In genomic region chr1:163992371-163992770, GRCm38 (mm10) we compare ENCODE assay signal across 29 mouse cellular contexts. TPM values are rescaled to one million over a fixed set of nuclear protein-coding genes. Genes with fewer than 3 reads are reported as not detected.
DNase-seq lines count a peak whose midpoint lies in the region; ATAC-seq and TF ChIP-seq lines count a peak whose summit lies in the region.
"Had no signal": no experiment of that assay in that cellular context is flagged by ENCODE, and none has a peak within 500 bp of the region (broad histone marks: within the 10 kb centered on the region; RNA-seq: fewer than 3 reads in every experiment).

No protein-coding gene starts in this region.

- no peak overlapping the region for H3K4me2 ChIP-seq in kidney, postnatal 0 days (ENCODE audit: low read length)
- no peak overlapping the region for H3K4me2 ChIP-seq in stomach, embryonic 16.5 days (ENCODE audit: low read depth, low read length)
- H3K4me2 ChIP-seq in stomach, postnatal 0 days (replicated peaks; ENCODE audit: low read depth), result no peak overlapping the region
- H3K4me2 ChIP-seq: embryonic facial prominence, embryonic 12.5 days; embryonic facial prominence, embryonic 15.5 days; heart, embryonic 13.5 days; hindbrain, embryonic 12.5 days; hindbrain, embryonic 15.5 days had no signal

- DNase-seq in kidney, postnatal 0 days (ENCODE audit: low spot score), result peak; percentile 8
- DNase-seq in kidney, adult 2 months, result no peak
- no peak for DNase-seq in stomach, postnatal 0 days (ENCODE audit: low spot score)
- DNase-seq in ES-E14 (ENCODE audit: low read depth, low spot score) (no peak), MEL-GATA-1-ER (ENCODE audit: extremely low read depth, low read depth) (peak; percentile 38)
- DNase-seq in limb, embryonic 10.5 days (ENCODE audit: low spot score), result no peak
- DNase-seq: adrenal gland, adult 8-10 months; adrenal gland, postnatal 25 days; cerebellum, adult 18-20 months; cerebellum, adult 9-11 months; cerebellum, postnatal 25 days; forebrain, postnatal 0 days; gastrocnemius, adult 2 months; gastrocnemius, postnatal 14 days; heart, adult 2 months had no signal

- TF ChIP-seq EP300 in stomach, postnatal 0 days (optimal IDR thresholded peaks at IDR 0.05), result no peak

- 45% methylated on average over 4 of the region's 4 CpGs for WGBS in kidney, postnatal 0 days
- 51% methylated on average over 4 of the region's 4 CpGs for WGBS in kidney, adult 2 months
- 76% methylated on average over 4 of the region's 4 CpGs for WGBS in stomach, embryonic 16.5 days
- 80% methylated on average over 4 of the region's 4 CpGs for WGBS in stomach, postnatal 0 days
- WGBS in limb, embryonic 10.5 days, result 91% methylated on average over 4 of the region's 4 CpGs

- H3K4me3 ChIP-seq in kidney, postnatal 0 days (replicated peaks; ENCODE audit: low read depth, low read length), result no peak overlapping the region
- no peak overlapping the region for H3K4me3 ChIP-seq in kidney, adult 2 months (ENCODE audit: insufficient read depth, low read depth, low read length)
- H3K4me3 ChIP-seq in stomach, embryonic 16.5 days (replicated peaks; ENCODE audit: low read length), result no peak overlapping the region
- no peak overlapping the region for H3K4me3 ChIP-seq in stomach, postnatal 0 days (ENCODE audit: low read depth, low read length)
- H3K4me3 ChIP-seq in ES-E14 (ENCODE audit: insufficient read depth in 1 of 2, low read depth in 1 of 2, low read length in 2 of 2, poor library complexity in 1 of 2, severe bottlenecking in 1 of 2), result no peak overlapping the region
- no peak overlapping the region for H3K4me3 ChIP-seq in limb, embryonic 10.5 days
- H3K4me3 ChIP-seq: embryonic facial prominence, embryonic 12.5 days; embryonic facial prominence, embryonic 15.5 days; gastrocnemius, adult 2 months; heart, adult 2 months; heart, embryonic 10.5 days; heart, embryonic 13.5 days; hindbrain, embryonic 12.5 days; hindbrain, embryonic 15.5 days had no signal

- H3K9me3 ChIP-seq in kidney, postnatal 0 days (replicated peaks; ENCODE audit: low read length), result no peaks in the 10 kb centered on the region
- no peaks in the 10 kb centered on the region for H3K9me3 ChIP-seq in stomach, embryonic 16.5 days (replicated peaks; ENCODE audit: control insufficient read depth, low read length)
- no peaks in the 10 kb centered on the region for H3K9me3 ChIP-seq in stomach, postnatal 0 days (ENCODE audit: control insufficient read depth, low read length)
- H3K9me3 ChIP-seq in ES-E14 (ENCODE audit: control insufficient read depth, insufficient read depth, low read depth, low read length), result no peaks in the 10 kb centered on the region
- H3K9me3 ChIP-seq in limb, embryonic 10.5 days (replicated peaks), result no peaks in the 10 kb centered on the region
- H3K9me3 ChIP-seq: embryonic facial prominence, embryonic 12.5 days; embryonic facial prominence, embryonic 15.5 days; G1E; heart, embryonic 10.5 days; heart, embryonic 13.5 days; hindbrain, embryonic 12.5 days; hindbrain, embryonic 15.5 days had no signal

- in situ Hi-C loops in ES-E14 (cut with MboI; ENCODE audit: low sequenced_read_pairs in 2 of 2, unreplicated experiment in 2 of 2), result loop anchor here (25.0 kb wide), 1 partner anchor 1280 kb away; no protein-coding TSS in a partner anchor

- no peaks in the 10 kb centered on the region for H3K27me3 ChIP-seq in kidney, postnatal 0 days (ENCODE audit: insufficient read depth, low read length)
- H3K27me3 ChIP-seq in kidney, adult 2 months (replicated peaks; ENCODE audit: control insufficient read depth, insufficient read depth, low read length), result no peaks in the 10 kb centered on the region
- no peaks in the 10 kb centered on the region for H3K27me3 ChIP-seq in stomach, embryonic 16.5 days (ENCODE audit: control insufficient read depth, insufficient read depth, low read length)
- no peaks in the 10 kb centered on the region for H3K27me3 ChIP-seq in stomach, postnatal 0 days (ENCODE audit: control insufficient read depth, insufficient read depth, low read length)
- no peaks in the 10 kb centered on the region for H3K27me3 ChIP-seq in limb, embryonic 10.5 days (ENCODE audit: low read depth, poor library complexity, severe bottlenecking)
- H3K27me3 ChIP-seq: embryonic facial prominence, embryonic 12.5 days; embryonic facial prominence, embryonic 15.5 days; heart, embryonic 13.5 days; hindbrain, embryonic 12.5 days; hindbrain, embryonic 15.5 days had no signal

- H3K36me3 ChIP-seq in kidney, postnatal 0 days (ENCODE audit: insufficient read depth, low read length), result no peaks in the 10 kb centered on the region
- H3K36me3 ChIP-seq in kidney, adult 2 months (ENCODE audit: control insufficient read depth, insufficient read depth, low read length), result no peaks in the 10 kb centered on the region
- H3K36me3 ChIP-seq in stomach, embryonic 16.5 days (ENCODE audit: control insufficient read depth, insufficient read depth, low read length), result peaks cover 3% of the 10 kb centered on the region; the same call in 1 of the 2 replicates
- no peaks in the 10 kb centered on the region for H3K36me3 ChIP-seq in stomach, postnatal 0 days (ENCODE audit: control insufficient read depth, insufficient read depth, low read length)
- H3K36me3 ChIP-seq in ES-E14 (ENCODE audit: control insufficient read depth, insufficient read depth, low read length, poor library complexity, severe bottlenecking), result peaks cover 9% of the 10 kb centered on the region
- H3K36me3 ChIP-seq in limb, embryonic 10.5 days, result peaks cover 35% of the 10 kb centered on the region
- H3K36me3 ChIP-seq: embryonic facial prominence, embryonic 15.5 days; hindbrain, embryonic 15.5 days had no signal

- no peak for ATAC-seq in kidney, postnatal 0 days (replicated peaks; ENCODE audit: low FRiP score, low read depth)
- no peak for ATAC-seq in stomach, embryonic 16.5 days (ENCODE audit: insufficient read depth, low FRiP score)
- no peak for ATAC-seq in stomach, postnatal 0 days (ENCODE audit: low FRiP score, low TSS enrichment)
- no peak for ATAC-seq in cerebellum, adult (ENCODE audit: insufficient number of reproducible peaks, low FRiP score, low TSS enrichment)
- ATAC-seq: activated CD4-positive, CD25-positive, alpha-beta regulatory T cell, adult 4 months; forebrain, embryonic 14.5 days; forebrain, postnatal 0 days had no signal

- no peaks in the 10 kb centered on the region; the same call in 1 of the 2 replicates for H3K4me1 ChIP-seq in kidney, postnatal 0 days (replicated peaks; ENCODE audit: insufficient read depth, low read length)
- H3K4me1 ChIP-seq in kidney, adult 2 months (ENCODE audit: control insufficient read depth, insufficient read depth, low read length), result no peaks in the 10 kb centered on the region
- no peaks in the 10 kb centered on the region for H3K4me1 ChIP-seq in stomach, embryonic 16.5 days (ENCODE audit: control insufficient read depth, insufficient read depth, low read length)
- no peaks in the 10 kb centered on the region for H3K4me1 ChIP-seq in stomach, postnatal 0 days (replicated peaks; ENCODE audit: control insufficient read depth, insufficient read depth)
- H3K4me1 ChIP-seq in ES-E14 (ENCODE audit: control insufficient read depth in 2 of 2, insufficient read depth in 2 of 2, low read length in 2 of 2, poor library complexity in 1 of 2), result peaks cover 1 to 3% of the 10 kb centered on the region in 2 experiments; a peak in 1 of 4 replicates
- peaks cover 17% of the 10 kb centered on the region for H3K4me1 ChIP-seq in limb, embryonic 10.5 days
- H3K4me1 ChIP-seq: embryonic facial prominence, embryonic 12.5 days had no signal

- TF ChIP-seq CTCF in kidney, postnatal 0 days (IDR thresholded peaks at IDR 0.05; ENCODE audit: low read depth), result no peak
- TF ChIP-seq CTCF in kidney, adult 2 months (conservative IDR thresholded peaks at IDR 0.05; ENCODE audit: insufficient read depth, insufficient read length, low read depth, low read length), result no peak
- no peak for TF ChIP-seq CTCF in stomach, postnatal 0 days (IDR thresholded peaks at IDR 0.05; ENCODE audit: low read depth)

- no peak for TF ChIP-seq POLR2A in kidney, adult 2 months (IDR thresholded peaks at IDR 0.05; ENCODE audit: low read depth, low read length)

- no peak overlapping the region for H3K27ac ChIP-seq in kidney, postnatal 0 days
- no peak overlapping the region for H3K27ac ChIP-seq in kidney, adult 2 months (ENCODE audit: insufficient read depth, low read depth, low read length)
- H3K27ac ChIP-seq in stomach, embryonic 16.5 days (ENCODE audit: low read length), result no peak overlapping the region
- no peak overlapping the region for H3K27ac ChIP-seq in stomach, postnatal 0 days (replicated peaks)
- H3K27ac ChIP-seq in ES-E14 (ENCODE audit: insufficient read depth, low read depth, low read length, poor library complexity, severe bottlenecking), result no peak overlapping the region
- H3K27ac ChIP-seq in limb, embryonic 10.5 days, result no peak overlapping the region
- H3K27ac ChIP-seq: embryonic facial prominence, embryonic 12.5 days; embryonic facial prominence, embryonic 15.5 days; gastrocnemius, adult 2 months; heart, adult 2 months; heart, embryonic 10.5 days; heart, embryonic 13.5 days; hindbrain, embryonic 12.5 days; hindbrain, embryonic 15.5 days had no signal

- H3K9ac ChIP-seq in kidney, postnatal 0 days (ENCODE audit: low read depth, low read length), result no peak overlapping the region
- H3K9ac ChIP-seq in stomach, embryonic 16.5 days (ENCODE audit: low read length), result 0 out of 2 replicates have a peak overlapping the region, but pooled peaks have one; percentile 0
- H3K9ac ChIP-seq in stomach, postnatal 0 days (ENCODE audit: low read length), result no peak overlapping the region
- H3K9ac ChIP-seq in ES-E14 (ENCODE audit: insufficient read depth, low read depth, low read length, poor library complexity, severe bottlenecking), result peak overlapping the region; percentile 32; the same call in 1 of the 2 replicates
- H3K9ac ChIP-seq: embryonic facial prominence, embryonic 12.5 days; embryonic facial prominence, embryonic 15.5 days; forebrain, postnatal 0 days; heart, embryonic 13.5 days; hindbrain, embryonic 12.5 days; hindbrain, embryonic 15.5 days had no signal

RNA-seq across cellular contexts. Expression of gene BC055324, which starts 2.2 kb away (rescaled TPM):
- 10.3 and 14.0 TPM in 2 replicates for polyA plus RNA-seq in kidney, postnatal 0 days (2015; fragmentation: Nextera tagmentation; extraction: Ambion mirVana)
- 0.49 and 1.0 TPM in 2 replicates for polyA plus RNA-seq in kidney, adult 2 months (2012; rRNA removed)
- 14.6 and 14.9 TPM in 2 replicates for polyA plus RNA-seq in stomach, embryonic 16.5 days (2015; fragmentation: Nextera tagmentation; extraction: Ambion mirVana)
- 2.9 and 3.4 TPM in 2 replicates for polyA plus RNA-seq in stomach, postnatal 0 days (2015; fragmentation: Nextera tagmentation; extraction: Ambion mirVana)
- 43.7 and 46.8 TPM in 2 replicates for total RNA-seq in ES-E14 (2012; rRNA removed)
- 46.9 and 49.3 TPM in 2 replicates for polyA plus RNA-seq in limb, embryonic 10.5 days (2016; fragmentation: Nextera tagmentation; extraction: Ambion mirVana)

RNA-seq across cellular contexts. Expression of gene Mettl18, which starts 2.3 kb away (rescaled TPM):
- polyA plus RNA-seq in kidney, postnatal 0 days (2015; fragmentation: Nextera tagmentation; extraction: Ambion mirVana), result 12.6 and 14.3 TPM in 2 replicates
- polyA plus RNA-seq in kidney, adult 2 months (2012; rRNA removed), result 0.98 and 1.4 TPM in 2 replicates
- 8.1 and 8.3 TPM in 2 replicates for polyA plus RNA-seq in stomach, embryonic 16.5 days (2015; fragmentation: Nextera tagmentation; extraction: Ambion mirVana)
- 6.7 and 6.9 TPM in 2 replicates for polyA plus RNA-seq in stomach, postnatal 0 days (2015; fragmentation: Nextera tagmentation; extraction: Ambion mirVana)
- total RNA-seq in ES-E14 (2012; rRNA removed), result 4.8 and 9.1 TPM in 2 replicates
- polyA plus RNA-seq in limb, embryonic 10.5 days (2016; fragmentation: Nextera tagmentation; extraction: Ambion mirVana), result 10.4 and 12.0 TPM in 2 replicates

RNA-seq across cellular contexts. Expression of gene Sele, which starts 55.7 kb away (rescaled TPM):
- polyA plus RNA-seq in kidney, postnatal 0 days (2015; fragmentation: Nextera tagmentation; extraction: Ambion mirVana), result 0.04 and 0.08 TPM in 2 replicates
- polyA plus RNA-seq in kidney, adult 2 months (2012; rRNA removed), result 0.37 and 0.42 TPM in 2 replicates
- polyA plus RNA-seq in stomach, embryonic 16.5 days (2015; fragmentation: Nextera tagmentation; extraction: Ambion mirVana), result 0.05 TPM in 1 of 2 replicates, not detected in the other
- polyA plus RNA-seq in stomach, postnatal 0 days (2015; fragmentation: Nextera tagmentation; extraction: Ambion mirVana), result 0.04 TPM in 2 replicates
- not detected in 2 replicates for total RNA-seq in ES-E14 (2012; rRNA removed)
- polyA plus RNA-seq in limb, embryonic 10.5 days (2016; fragmentation: Nextera tagmentation; extraction: Ambion mirVana), result not detected in 2 replicates
- total RNA-seq: forebrain, postnatal 0 days; gastrocnemius, adult 2 months; gastrocnemius, postnatal 14 days; hematopoietic stem cell, adult 5-6 weeks had no signal
- polyA plus RNA-seq: activated CD4-positive, CD25-positive, alpha-beta regulatory T cell, adult 4 months; embryonic facial prominence, embryonic 12.5 days; forebrain, embryonic 11.5 days; forebrain, embryonic 14.5 days; forebrain, postnatal 0 days; frontal cortex, adult 2 months; G1E; heart, embryonic 10.5 days; hindbrain, embryonic 12.5 days; hindbrain, embryonic 15.5 days had no signal

Comparison
In these comparisons a context has a peak if more than half of its experiments do, and no peak if none do; other contexts are left out.
1. DNase-seq: peak in kidney, postnatal 0 days (single experiment) and MEL-GATA-1-ER (single experiment); none in kidney, adult 2 months (single experiment), stomach, postnatal 0 days (single experiment), ES-E14 (single experiment) and limb, embryonic 10.5 days (single experiment).
2. H3K9ac ChIP-seq: peak in stomach, embryonic 16.5 days (single experiment) and ES-E14 (single experiment); none in kidney, postnatal 0 days (single experiment) and stomach, postnatal 0 days (single experiment).